Mouse (Mus musculus): ENCODE results near the gene Npas3. TPM values are rescaled to one million over a fixed set of nuclear protein-coding genes. Genes with fewer than 3 reads are reported as not detected.

The Npas3 gene
- polyA plus RNA-seq, 1 experiment, result 0.18 TPM

DNA sequence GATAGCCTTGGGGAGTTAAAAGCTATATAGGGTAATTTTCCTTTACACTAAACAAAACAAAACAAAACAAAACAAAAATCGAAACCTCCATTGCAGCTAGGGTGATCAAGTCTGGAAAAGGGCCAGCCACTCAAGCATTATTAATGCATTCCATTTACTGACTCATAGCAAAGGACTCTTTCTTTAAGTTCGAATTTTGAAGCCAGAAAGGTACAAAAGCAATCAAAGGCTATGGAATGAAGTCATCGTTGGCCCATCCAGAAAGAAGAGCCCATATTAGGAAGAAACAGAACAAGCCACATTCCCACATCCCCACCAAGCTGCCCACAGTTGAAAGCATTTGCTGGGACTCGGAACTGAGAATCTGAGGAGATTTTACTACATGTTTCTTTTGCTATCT, 640.1 kb downstream of the Npas3 start:
- Histone ChIP-seq H3K4me3 (no peak overlapping the region), H3K4me2 (ENCODE audit: low read depth) (peak overlapping the region; percentile 64), H3K36me3 (ENCODE audit: control insufficient read depth, insufficient read depth) (no peaks in the 10 kb centered on the region), H3K27me3 (ENCODE audit: control insufficient read depth, insufficient read depth, insufficient read length) (no peaks in the 10 kb centered on the region), H3K79me2 (ENCODE audit: control insufficient read depth, insufficient read depth) (no peaks in the 10 kb centered on the region), H3ac (ENCODE audit: control insufficient read depth, insufficient read length) (no peak overlapping the region)
- no peak for TF ChIP-seq MYOG (IDR thresholded peaks at IDR 0.05; ENCODE audit: control insufficient read depth in 1 of 3, insufficient read depth in 1 of 3, insufficient read length in 2 of 3, low read depth in 2 of 3)
- TF ChIP-seq E2F4 (IDR thresholded peaks at IDR 0.05; ENCODE audit: insufficient read depth), result no peak
- TF ChIP-seq SRF (IDR thresholded peaks at IDR 0.05; ENCODE audit: control insufficient read depth, insufficient read length, low read depth), result peak; percentile 94
- TF ChIP-seq TCF12 (IDR thresholded peaks at IDR 0.05; ENCODE audit: insufficient read depth, poor library complexity, severe bottlenecking), result no peak
- TF ChIP-seq CEBPB (IDR thresholded peaks at IDR 0.05; ENCODE audit: insufficient read depth, poor library complexity, severe bottlenecking), result 0 out of 2 replicates have a peak, but pooled peaks have one; percentile 3
- TF ChIP-seq MAX (IDR thresholded peaks at IDR 0.05; ENCODE audit: low read depth), result no peak
- no peak for TF ChIP-seq MYOD1 (IDR thresholded peaks at IDR 0.05; ENCODE audit: control insufficient read depth in 1 of 3, insufficient read length in 2 of 3, low read depth in 2 of 3)
- no peak for TF ChIP-seq POLR2A (IDR thresholded peaks at IDR 0.05; ENCODE audit: insufficient read length, low read depth)
- TF ChIP-seq POLR2AphosphoS2 (IDR thresholded peaks at IDR 0.05; ENCODE audit: insufficient read length, low read depth), result no peak
- TF ChIP-seq USF1 (IDR thresholded peaks at IDR 0.05; ENCODE audit: low read depth), result no peak
- no peak for TF ChIP-seq REST (IDR thresholded peaks at IDR 0.05; ENCODE audit: insufficient read depth, insufficient read length)
- TF ChIP-seq TCF3 (IDR thresholded peaks at IDR 0.05; ENCODE audit: insufficient read length, low read depth), result no peak

DNA sequence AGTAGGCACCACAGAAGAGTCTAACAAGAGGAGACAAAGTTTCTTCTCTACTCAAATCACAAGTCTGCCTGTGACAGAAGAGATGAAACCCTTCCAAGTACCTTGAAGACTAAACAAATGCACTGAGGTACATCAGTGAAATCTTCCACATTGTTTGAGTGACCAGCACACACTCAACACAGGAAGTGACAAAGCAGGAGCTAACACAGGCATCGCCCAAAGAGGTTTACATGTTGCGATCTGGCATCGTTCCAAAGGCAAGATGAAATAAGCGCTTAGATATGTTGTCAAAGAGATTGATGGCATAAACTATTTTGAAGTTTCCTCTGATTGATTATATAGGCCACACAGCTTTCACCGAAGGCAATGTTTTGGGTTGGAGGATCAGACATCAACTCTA, 647.4 kb downstream of the Npas3 start:
- H3K79me2 ChIP-seq (ENCODE audit: control insufficient read depth, insufficient read depth), result no peaks in the 10 kb centered on the region
- H3ac ChIP-seq (ENCODE audit: control insufficient read depth, insufficient read length), result no peak overlapping the region
- H3K4me2 ChIP-seq (ENCODE audit: low read depth), result no peak overlapping the region
- H3K27me3 ChIP-seq (ENCODE audit: control insufficient read depth, insufficient read depth, insufficient read length), result no peaks in the 10 kb centered on the region
- TF ChIP-seq MYOG (IDR thresholded peaks at IDR 0.05; ENCODE audit: control insufficient read depth in 1 of 3, insufficient read depth in 1 of 3, insufficient read length in 2 of 3, low read depth in 2 of 3) (no peak), TCF12 (IDR thresholded peaks at IDR 0.05; ENCODE audit: insufficient read depth, poor library complexity, severe bottlenecking) (no peak), MYOD1 (IDR thresholded peaks at IDR 0.05; ENCODE audit: control insufficient read depth in 1 of 3, insufficient read length in 2 of 3, low read depth in 2 of 3) (no peak), REST (IDR thresholded peaks at IDR 0.05; ENCODE audit: insufficient read depth, insufficient read length) (no peak), POLR2A (IDR thresholded peaks at IDR 0.05; ENCODE audit: insufficient read length, low read depth) (no peak), POLR2AphosphoS2 (IDR thresholded peaks at IDR 0.05; ENCODE audit: insufficient read length, low read depth) (no peak), CEBPB (IDR thresholded peaks at IDR 0.05; ENCODE audit: insufficient read depth, poor library complexity, severe bottlenecking) (no peak), USF1 (IDR thresholded peaks at IDR 0.05; ENCODE audit: low read depth) (no peak), TCF3 (IDR thresholded peaks at IDR 0.05; ENCODE audit: insufficient read length, low read depth) (no peak), E2F4 (IDR thresholded peaks at IDR 0.05; ENCODE audit: insufficient read depth) (no peak), SRF (IDR thresholded peaks at IDR 0.05; ENCODE audit: control insufficient read depth, insufficient read length, low read depth) (no peak), MAX (IDR thresholded peaks at IDR 0.05; ENCODE audit: low read depth) (no peak)
- H3K36me3 ChIP-seq (ENCODE audit: control insufficient read depth, insufficient read depth), result no peaks in the 10 kb centered on the region
- no peak overlapping the region for H3K4me3 ChIP-seq

DNA sequence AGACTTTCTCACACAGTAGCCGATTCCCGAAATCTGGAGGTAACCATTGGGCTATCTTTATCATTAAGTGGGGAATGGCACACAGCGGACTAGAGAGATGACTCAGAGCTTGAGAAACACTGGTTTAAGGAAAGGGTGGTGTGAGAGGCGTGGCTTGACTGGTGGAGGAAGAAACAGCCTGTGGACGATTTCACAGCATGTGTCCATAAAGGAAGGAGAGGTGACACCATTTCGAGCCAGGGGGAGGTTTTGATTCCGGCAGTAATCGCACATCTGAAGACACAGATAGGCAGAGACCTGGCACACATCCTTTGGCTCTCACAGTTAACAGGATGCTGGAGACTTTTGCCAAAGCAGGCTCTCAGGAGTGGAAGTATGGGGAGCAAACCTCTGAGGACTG, 660.3 kb downstream of the Npas3 start:
- H3K79me2 ChIP-seq (ENCODE audit: control insufficient read depth, insufficient read depth), result no peaks in the 10 kb centered on the region
- H3K4me3 ChIP-seq, result no peak overlapping the region
- no peak overlapping the region for H3K4me2 ChIP-seq (ENCODE audit: low read depth)
- H3ac ChIP-seq (ENCODE audit: control insufficient read depth, insufficient read length), result no peak overlapping the region
- no peaks in the 10 kb centered on the region for H3K36me3 ChIP-seq (ENCODE audit: control insufficient read depth, insufficient read depth)
- no peaks in the 10 kb centered on the region for H3K27me3 ChIP-seq (ENCODE audit: control insufficient read depth, insufficient read depth, insufficient read length)
- no peak for TF ChIP-seq POLR2A (IDR thresholded peaks at IDR 0.05; ENCODE audit: insufficient read length, low read depth)
- no peak for TF ChIP-seq TCF3 (IDR thresholded peaks at IDR 0.05; ENCODE audit: insufficient read length, low read depth)
- TF ChIP-seq USF1 (IDR thresholded peaks at IDR 0.05; ENCODE audit: low read depth), result no peak
- no peak for TF ChIP-seq MYOG (IDR thresholded peaks at IDR 0.05; ENCODE audit: control insufficient read depth in 1 of 3, insufficient read depth in 1 of 3, insufficient read length in 2 of 3, low read depth in 2 of 3)
- no peak for TF ChIP-seq MAX (IDR thresholded peaks at IDR 0.05; ENCODE audit: low read depth)
- TF ChIP-seq MYOD1 (IDR thresholded peaks at IDR 0.05; ENCODE audit: control insufficient read depth in 1 of 3, insufficient read length in 2 of 3, low read depth in 2 of 3), result no peak
- TF ChIP-seq TCF12 (IDR thresholded peaks at IDR 0.05; ENCODE audit: insufficient read depth, poor library complexity, severe bottlenecking), result no peak
- TF ChIP-seq SRF (IDR thresholded peaks at IDR 0.05; ENCODE audit: control insufficient read depth, insufficient read length, low read depth), result no peak
- no peak for TF ChIP-seq CEBPB (IDR thresholded peaks at IDR 0.05; ENCODE audit: insufficient read depth, poor library complexity, severe bottlenecking)
- TF ChIP-seq REST (IDR thresholded peaks at IDR 0.05; ENCODE audit: insufficient read depth, insufficient read length), result no peak
- no peak for TF ChIP-seq POLR2AphosphoS2 (IDR thresholded peaks at IDR 0.05; ENCODE audit: insufficient read length, low read depth)
- TF ChIP-seq E2F4 (IDR thresholded peaks at IDR 0.05; ENCODE audit: insufficient read depth), result no peak

DNA sequence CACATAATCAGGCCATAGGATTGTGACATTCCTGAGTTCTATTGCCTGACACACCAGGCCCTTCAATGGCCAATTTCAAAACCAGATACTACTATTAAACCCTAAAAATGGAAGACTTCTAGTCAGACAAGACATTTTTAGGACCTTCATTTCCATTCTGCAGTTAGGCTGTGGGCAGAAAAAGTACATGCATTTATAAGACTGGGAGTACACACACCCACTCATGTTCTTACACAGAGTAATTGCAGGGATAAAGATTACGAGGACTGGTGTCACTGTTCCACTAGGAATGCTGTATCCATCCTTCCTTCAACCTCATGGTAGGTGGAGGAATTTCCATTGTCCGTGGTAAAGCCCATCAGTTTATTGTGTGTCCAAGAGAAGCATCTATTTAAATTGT, 661.7 kb downstream of the Npas3 start:
- no peak overlapping the region for H3K4me2 ChIP-seq (ENCODE audit: low read depth)
- H3K4me3 ChIP-seq, result no peak overlapping the region
- no peaks in the 10 kb centered on the region for H3K27me3 ChIP-seq (ENCODE audit: control insufficient read depth, insufficient read depth, insufficient read length)
- H3K79me2 ChIP-seq (ENCODE audit: control insufficient read depth, insufficient read depth), result no peaks in the 10 kb centered on the region
- no peaks in the 10 kb centered on the region for H3K36me3 ChIP-seq (ENCODE audit: control insufficient read depth, insufficient read depth)
- no peak overlapping the region for H3ac ChIP-seq (ENCODE audit: control insufficient read depth, insufficient read length)
- TF ChIP-seq POLR2AphosphoS2 (IDR thresholded peaks at IDR 0.05; ENCODE audit: insufficient read length, low read depth) (no peak), E2F4 (IDR thresholded peaks at IDR 0.05; ENCODE audit: insufficient read depth) (no peak), TCF3 (IDR thresholded peaks at IDR 0.05; ENCODE audit: insufficient read length, low read depth) (no peak), USF1 (IDR thresholded peaks at IDR 0.05; ENCODE audit: low read depth) (no peak), CEBPB (IDR thresholded peaks at IDR 0.05; ENCODE audit: insufficient read depth, poor library complexity, severe bottlenecking) (no peak), MYOG (IDR thresholded peaks at IDR 0.05; ENCODE audit: control insufficient read depth in 1 of 3, insufficient read depth in 1 of 3, insufficient read length in 2 of 3, low read depth in 2 of 3) (no peak), REST (IDR thresholded peaks at IDR 0.05; ENCODE audit: insufficient read depth, insufficient read length) (no peak), TCF12 (IDR thresholded peaks at IDR 0.05; ENCODE audit: insufficient read depth, poor library complexity, severe bottlenecking) (no peak), MAX (IDR thresholded peaks at IDR 0.05; ENCODE audit: low read depth) (no peak), POLR2A (IDR thresholded peaks at IDR 0.05; ENCODE audit: insufficient read length, low read depth) (no peak), SRF (IDR thresholded peaks at IDR 0.05; ENCODE audit: control insufficient read depth, insufficient read length, low read depth) (no peak), MYOD1 (IDR thresholded peaks at IDR 0.05; ENCODE audit: control insufficient read depth in 1 of 3, insufficient read length in 2 of 3, low read depth in 2 of 3) (no peak)
